Mouse (Mus musculus): ENCODE measurements at regions not wholly inside any gene's neighbourhood (a gene's known extent, or its start where the extent isn't known, plus 50 kb on each side); places are given as distances from the start of the nearest gene placed in this dataset.
"Not testable (repeated sequence)": the region's sequence is repeated elsewhere in the genome, so short reads cannot be mapped to it uniquely, and the experiment has no call there.

DNA sequence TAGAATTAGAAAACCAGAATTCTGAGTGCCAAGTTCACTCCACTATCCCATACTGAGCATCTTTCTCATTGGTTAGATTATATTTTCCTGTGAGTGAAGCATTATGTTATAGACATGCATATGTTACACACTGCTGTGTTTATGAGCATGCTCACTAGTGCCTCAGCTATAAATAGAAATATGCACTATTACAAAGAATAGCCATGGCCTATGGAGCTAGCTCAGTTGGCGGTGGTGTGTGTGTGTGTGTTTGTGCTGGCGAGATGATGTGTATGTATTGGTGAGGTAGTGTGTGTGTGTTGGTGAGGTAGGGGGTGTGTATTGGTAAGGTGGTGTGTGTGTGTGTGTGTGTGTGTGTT, 106.2 kb downstream of the Sec31a start:
- no peak for DNase-seq

DNA sequence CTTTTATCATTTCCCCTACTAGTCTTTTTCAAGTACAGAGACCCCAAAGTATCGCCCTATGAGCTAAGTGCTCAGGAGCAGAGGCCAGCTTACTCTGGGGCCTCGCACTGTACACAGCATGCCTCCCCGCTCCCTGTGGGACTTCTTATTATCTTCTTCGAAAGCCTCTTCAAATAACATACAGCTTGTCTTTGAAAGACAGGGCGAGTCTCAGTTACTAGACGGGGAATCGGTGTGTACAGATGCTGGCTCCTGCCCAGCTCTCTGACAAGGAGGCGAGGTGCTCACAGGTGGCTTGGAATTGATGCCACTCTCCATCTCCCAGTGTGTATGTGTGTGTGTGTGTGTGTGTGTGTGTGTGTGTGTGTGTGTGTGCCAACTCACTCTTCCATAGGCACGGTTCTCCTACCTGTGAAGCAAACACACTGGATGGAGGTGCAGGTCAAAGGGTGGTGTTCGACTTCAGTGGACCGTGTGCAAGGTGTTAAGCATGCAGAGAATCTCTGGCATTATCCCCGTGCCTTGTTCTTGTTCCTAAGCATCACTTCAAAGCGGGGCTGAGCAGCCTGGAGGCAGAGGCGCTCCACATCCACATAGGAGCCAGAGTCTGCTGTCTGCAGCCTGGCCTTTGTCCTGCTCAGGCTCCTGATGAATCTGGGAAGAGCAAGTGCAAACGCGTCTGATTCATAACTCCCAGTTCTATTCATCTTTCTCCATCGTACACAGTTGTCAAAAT, 106.8 kb downstream of the Sec31a start:
- DNase-seq, result no peak

DNA sequence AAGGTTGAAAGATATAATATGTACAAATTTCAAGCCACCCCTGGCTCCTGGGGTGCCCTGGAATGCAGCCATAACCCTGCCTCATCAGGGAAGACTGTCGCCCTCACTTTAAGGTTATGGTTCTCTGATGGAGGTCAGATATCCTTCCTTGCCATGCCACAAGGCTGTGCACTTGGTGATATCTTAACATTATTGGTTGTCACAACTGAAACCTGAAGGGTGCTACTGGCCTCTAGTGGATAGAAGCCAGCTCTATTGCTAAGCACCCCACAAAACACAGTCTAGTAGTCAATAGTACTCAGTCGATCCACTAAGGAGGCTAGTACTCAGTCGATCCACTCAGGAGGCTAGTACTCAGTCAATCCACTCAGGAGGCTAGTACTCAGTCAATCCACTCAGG, 111.6 kb downstream of the Sec31a start:
- DNase-seq, result peak; percentile 26 to 39

DNA sequence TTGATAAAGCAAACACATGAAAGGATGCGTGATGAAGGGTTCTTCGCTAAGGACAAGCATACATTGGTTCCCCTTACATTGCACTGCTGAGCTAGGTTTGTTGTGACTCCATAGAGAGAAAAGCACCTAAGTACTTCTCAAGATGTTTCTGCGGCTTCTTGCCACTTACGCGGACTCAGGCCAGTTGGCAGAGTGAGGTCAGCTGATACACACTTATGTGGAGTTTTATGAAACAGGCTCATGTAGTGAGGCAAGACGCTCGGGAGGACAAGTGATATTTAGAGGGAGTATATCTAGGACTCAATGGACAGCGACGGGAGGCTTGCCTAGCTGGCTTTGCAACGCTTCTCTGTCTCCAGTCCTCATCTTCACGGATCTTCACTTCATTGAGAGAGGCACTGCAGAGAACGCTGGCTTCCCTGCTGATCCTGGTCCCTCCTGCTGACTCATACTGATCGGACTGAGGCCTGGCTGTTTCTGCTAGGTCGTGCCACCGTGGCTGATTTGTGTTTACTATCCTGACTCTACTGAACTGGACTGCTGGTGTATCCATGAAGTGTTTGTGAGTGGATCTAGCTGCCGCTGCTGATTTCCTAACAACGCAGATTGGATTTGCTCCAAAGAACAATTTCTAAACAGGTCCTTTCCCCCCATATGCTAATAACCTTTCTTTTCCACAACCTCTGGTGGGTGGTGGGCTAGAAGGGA, 113.8 kb downstream of the Sec31a start:
- no peak for DNase-seq

DNA sequence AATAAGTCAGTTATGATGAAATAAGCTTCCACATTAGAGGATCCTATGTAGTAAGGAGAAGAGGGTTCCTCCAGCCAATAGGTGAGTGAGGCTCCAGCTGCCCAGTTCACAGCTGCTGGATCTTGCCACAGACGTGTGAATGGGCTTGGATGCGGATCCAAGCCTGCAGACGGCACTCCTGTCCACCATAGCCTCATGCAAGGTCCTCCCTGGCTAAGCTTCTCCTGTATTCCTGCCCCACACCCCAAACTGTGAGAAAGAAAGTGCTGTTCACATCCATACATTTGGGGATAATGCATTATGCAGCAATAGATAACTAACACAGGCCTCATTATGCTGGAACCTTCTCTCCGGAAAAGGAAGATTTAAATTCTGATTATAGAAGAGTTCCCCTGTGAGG, 116.9 kb downstream of the Sec31a start:
- no peak for DNase-seq

DNA sequence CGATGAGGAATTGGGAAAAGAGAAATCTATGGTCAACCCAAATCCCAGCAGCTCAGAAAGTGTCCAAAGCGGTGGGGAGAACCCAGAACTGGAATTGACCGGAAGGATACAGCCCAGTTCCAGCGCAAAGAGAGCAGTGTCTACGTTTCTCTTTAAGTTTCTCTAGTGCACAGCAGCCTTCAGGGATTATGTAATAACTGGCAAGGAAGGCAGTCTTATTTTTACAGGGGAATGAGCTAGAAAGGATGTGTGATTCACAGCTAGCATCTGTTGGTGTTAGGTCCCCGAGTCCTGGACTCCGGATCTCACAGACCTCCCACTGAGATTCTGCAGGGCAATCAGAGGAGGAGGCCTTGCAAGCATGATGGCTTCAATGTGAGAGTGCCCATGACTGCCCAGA, 121.8 kb downstream of the Sec31a start:
- DNase-seq, result no peak

DNA sequence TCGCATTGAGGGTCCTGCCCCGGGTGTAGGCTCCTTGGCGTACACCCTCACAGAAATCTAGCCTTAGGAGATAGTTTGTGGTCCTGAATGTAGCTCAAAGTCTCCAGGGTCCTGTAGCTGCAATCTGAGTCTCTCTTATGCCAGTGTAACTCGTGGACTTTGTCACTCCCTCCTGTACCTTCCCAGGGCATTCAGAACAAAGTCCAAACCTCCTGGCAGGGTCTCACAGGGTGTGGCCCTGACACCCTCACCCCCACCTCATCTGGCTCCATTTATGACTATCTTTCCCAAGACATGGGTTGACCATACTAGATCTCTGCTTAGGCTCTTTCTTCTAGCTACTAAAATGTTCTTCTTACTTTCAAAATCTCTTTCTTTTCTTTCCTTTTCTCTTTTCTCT, 120.6 kb upstream of the Tmem150c start:
- DNase-seq, result no peak

DNA sequence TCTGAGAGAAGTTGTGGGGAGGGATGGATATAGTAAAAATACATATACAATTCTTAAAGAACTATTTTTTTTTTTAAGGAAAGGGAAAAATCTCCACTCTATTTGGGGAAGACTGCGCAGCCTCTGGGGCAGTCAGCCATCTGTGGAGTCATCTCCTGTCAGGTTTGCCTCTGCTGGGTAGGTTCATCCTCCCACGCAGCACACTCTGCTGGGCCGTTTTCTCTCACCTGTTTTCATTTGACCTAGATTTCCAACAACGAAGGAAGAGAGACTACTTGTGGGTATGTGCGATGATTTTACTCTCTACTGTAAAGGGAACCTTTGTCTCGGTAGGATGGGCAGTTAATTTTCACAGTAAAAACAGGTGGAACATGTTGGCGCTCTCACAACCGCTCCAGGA, 119.9 kb upstream of the Tmem150c start:
- DNase-seq, result no peak

DNA sequence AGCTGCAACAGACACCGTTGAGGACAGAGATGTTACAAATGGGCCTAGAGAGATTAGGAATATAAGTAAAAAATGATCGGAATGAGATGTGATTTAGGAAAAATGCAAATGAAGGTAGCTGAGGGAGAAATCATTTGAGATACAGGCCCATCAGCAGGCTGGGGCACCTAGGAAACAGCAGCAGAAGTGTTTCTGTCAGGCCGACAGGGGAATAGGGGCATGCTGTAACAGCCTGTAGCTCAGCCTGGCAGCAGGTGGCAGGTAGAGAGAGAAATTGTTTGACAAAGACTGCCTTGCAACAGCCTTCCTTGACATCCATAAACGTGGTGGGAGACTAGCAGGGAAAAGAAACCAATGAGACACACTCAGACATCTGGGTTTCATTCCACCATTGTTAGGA, 115.1 kb upstream of the Tmem150c start:
- no peak for DNase-seq

DNA sequence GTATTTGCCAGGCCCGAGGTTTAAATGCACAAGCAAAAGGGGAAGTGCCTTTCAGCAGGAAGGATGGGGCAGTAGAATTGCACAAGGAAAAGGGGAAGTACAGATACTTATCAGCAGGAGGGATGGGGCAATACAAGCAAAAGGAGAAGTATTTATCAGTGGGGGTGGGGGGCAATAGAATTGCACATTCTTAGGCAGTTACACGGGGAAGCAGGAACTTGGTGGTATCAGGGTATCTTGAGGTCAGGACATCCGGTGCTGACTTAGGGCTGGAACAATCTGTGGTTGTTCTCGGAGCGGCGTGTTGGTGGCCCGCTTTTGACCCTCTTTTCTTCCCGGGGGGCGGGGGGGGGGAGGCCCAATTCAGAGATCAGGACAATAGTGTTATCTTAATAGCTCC, 112.4 kb upstream of the Tmem150c start:
- not testable (repeated sequence) for DNase-seq

DNA sequence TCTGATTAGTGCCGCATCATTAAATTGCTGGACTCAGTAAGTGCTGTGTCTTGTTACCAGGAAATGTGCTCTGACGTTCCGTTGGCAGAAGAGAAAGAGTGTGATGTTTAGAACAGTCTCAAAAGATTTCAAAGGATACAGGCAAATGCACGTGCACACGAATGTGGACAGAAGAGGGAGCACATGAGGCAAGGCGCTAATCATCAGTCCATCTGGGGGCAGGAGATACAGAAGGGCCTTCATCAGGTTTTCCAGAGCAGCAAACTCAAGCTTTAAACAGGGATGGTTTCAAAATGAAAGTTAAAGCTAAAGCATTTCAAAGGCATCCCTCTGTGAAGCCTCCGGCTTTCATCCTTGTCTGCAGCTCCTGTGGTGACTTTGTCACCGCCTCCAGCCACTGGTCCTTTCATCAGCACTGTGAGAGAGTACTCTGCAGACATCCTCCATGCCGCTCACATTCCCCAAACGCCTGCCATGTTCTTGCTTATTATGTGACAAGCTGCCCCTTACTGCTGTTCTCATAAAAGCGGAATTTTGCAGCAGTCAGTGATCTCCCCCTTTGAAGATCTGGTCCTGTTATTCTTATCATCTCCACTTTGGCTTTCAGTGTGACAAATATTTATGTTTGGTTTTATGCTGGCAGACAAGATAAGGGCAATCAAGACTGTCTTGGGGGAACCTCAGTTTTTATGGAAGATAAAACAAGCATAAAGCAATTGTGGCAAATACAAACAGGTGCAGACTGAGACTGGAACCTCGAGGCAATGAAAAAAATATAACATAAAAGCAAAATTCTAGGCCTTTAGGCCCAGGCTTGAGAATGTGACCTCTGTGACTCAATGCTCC, 111.5 kb upstream of the Tmem150c start:
- DNase-seq, result no peak

DNA sequence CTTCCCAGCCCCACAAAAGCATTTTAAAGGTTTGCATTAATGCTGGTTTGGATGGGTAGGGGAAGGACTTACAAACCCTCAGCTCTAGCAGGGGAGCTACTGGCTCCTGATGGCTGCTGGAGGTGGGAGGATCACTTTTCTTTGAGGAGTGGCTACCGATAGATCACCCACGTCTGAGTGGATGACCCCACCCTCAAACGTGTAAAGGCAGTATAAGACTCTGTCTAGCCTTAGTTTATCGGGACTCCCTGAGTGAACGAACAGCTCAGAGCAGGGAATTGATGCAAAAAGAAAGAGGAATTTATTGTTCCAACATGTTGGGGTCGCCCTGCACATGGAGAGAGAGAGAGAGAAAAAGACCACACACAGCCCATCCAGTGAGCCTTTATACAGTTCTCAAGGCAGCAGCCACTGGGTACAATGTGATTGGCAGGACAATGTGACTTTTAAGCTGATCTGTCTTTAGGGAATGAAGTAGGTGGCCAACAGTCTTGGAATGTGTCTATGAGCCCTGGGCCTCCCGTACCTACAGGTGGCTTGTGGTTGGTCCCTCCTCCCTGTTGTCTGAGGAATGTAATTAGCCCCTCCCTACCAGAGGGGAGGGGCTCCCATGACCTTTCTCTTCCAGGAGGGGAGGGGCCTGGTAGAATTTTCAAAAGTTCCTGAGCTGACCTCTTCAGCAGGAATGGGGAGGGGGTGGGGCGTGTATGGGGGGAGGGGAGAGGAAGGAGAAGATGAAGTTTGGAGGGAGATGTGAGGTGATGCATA, 108.7 kb upstream of the Tmem150c start:
- no peak for DNase-seq

DNA sequence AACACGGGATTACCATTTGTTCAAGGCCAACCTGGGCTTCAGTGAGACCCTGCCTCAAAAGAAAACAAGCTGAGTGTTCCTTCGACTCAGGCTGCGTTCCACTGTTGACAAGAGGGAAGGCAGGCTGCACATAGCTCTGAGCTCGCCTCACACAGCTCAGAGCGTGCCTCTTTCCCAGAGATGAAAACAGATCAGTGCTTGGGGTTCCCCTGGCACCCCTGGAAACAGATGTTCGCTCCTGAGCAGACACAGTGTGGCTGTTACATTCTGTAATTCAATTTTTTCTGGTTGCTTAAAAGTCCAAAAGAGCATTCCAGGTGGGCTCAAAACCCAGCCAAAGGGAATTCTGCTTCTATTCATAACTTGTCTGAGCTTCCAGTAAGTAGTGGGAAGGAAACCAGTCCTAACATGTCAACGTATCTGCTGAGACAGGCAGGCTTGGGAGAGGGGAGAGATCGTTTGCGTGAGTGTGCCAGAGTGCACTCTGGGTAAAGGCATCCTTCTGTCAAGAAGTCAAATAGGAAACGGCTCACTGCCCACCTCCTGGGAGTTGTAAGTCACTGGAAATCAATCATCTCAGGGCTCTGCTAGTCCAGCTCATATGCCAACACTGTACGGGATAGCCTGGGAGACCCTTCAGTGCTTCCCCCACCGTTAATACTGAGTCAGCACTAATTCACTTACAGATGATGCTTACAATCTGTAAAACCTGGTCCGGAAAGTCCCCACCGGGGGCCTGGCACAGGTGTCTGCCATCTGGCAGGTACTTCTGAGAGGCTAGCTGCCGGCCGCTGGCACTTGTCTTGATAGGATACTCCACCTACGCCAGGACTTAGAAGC, 107.3 kb upstream of the Tmem150c start:
- DNase-seq, result peak in 1 of 2 experiments; percentile 19

DNA sequence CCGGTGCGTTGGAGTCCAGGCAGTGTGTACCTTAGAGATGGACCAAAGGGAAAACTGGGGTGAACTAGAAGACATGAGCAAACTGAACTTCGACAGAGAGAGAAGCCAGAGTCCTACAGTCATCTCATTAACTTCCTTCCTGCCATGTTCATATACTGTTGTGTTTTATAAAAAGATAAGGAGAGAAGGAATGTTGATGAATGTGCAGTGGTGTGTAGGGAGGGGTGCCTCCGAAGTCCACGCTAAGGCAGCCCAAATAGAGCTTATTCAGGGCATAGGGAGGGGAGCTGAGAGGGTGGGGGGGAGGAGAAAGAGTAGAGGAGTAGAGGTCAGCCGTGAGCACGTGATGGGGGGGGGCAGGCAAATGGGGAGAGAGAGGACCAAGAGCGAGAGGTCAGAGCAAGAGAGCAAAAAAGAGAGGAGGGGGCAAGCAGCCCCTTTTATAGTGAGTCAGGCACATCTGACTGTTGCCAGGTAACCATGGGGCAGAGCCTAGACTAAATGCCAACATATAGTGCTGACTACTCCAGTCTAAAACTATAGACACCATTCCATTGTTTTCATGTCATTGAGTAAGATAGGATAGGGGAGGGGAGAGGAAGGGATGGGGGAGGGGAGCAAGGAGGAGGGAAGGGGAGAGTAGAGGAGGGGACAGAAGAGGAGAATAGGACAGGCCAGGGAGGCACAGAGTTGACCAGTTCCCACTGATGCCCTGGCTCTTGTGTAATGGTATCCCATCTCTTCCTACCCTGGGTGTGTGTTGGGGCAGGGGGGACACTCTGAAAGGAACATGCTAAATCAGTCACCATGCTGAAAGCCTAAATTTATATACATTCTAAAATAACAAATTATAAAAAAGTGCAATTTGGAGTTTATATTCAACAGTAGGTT, 100.4 kb upstream of the Tmem150c start:
- peak in 1 of 2 experiments; percentile 12 for DNase-seq

DNA sequence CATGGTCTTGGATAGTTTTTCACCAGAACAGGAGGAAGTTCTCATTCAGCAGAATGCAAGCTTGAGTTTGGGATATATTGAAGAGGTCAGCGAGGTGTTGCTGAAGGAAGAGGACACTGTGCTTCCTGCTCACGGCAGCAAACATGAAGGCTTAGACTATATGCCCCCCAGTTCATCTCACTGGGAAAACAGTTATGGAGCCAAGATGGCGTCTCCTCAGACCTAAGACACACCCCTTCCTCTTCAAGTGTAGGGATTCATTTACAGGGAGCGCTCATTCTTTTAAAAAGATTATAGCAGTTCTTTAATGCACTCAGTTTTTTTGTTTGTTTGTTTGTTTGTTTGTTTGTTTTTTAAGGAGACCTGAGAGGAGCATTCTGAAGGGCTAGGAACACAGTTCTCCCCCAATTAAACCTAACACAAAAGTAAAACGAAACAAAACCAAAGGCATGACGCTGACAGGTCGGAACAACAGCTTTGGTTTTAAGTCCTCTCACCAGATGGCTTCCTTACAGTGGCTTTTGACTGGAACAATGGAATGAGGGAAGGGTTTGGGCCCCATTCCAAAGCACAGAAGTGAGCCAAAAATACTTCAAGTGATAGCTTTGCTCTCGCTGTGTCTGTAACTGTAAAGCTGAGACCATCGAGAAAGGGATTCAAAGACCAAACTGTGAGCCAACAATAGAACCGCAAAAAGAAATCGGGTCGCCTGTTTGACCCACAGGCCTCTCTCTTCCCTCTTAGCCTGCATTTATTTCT, 99.5 kb upstream of the Tmem150c start:
- peak; percentile 71 to 80 for DNase-seq

DNA sequence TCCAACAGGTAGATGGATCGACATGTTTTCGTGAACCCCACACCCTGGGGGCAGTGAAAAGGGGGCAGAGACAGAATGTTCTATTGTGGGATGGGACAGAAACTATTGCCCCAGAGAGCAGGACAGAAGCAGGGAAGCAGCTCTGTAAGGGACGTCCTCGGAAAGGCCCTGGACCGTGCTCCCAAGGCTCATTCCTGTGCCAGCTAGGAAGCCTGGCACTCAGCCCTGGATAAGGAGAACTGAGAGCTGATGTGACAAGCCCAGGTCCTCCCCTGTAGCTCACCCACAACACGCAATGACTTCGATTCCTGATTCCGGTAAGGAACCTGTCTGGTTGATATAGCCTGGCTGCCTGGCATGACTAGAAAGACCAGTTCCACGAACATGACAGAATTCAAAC, 95.7 kb upstream of the Tmem150c start:
- DNase-seq, result no peak

DNA sequence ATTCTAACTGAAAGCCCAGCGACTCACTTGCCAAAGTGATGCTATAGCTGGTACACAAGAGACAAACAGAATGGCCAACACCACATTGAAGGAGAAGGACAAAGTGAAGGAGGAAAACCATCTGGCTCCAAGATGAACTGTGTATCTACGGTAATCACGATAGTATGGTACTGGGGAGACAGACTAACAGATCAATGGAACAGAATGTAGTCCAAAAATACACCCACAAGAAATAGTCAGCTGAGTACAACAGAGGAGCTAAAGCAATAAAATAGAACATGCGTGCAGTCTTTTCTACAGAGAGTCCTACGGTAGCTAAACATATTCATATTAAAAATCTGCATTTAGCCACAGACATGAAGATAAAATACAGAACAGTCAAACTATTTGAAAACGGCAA, 92.4 kb upstream of the Tmem150c start:
- DNase-seq, result no peak

DNA sequence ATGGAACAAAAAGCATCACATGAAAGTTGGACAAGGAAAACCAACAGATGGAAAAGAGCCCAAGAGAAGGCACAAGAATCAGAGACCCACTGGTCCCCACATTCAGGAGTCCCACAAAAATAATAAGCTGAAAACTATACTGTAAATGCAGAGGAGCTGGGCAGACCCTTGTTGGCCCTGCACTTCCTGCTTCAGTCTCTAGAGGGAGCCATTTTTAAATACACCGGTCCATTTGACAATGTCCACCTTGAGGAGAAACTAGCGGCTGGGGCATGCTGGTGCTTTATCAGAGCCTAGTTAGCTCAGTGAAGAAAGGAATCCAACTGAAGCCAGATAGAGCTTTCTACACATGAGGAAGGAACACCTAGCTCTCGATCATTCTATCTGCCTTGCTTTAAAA, 90.1 kb upstream of the Tmem150c start:
- DNase-seq, result peak in 1 of 2 experiments; percentile 27

DNA sequence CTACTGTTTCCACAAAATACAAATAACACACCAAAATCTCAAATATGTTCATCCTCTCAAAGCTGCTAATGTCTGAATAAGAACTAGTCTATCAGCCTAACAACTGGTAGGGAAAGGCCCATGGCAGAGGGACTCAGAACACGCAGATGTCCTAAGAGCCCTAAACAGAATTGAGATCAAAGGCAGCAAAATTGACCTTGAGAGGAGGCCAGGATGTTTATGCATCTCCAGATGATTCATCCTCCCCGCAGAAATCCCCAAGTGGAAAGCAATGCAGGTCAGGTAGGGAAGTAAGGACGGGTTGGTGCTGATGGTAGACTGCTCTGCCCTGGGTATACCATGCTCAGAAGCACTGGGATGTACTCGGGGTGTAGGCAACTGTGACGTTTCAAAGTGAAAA, 89.0 kb upstream of the Tmem150c start:
- no peak for DNase-seq

DNA sequence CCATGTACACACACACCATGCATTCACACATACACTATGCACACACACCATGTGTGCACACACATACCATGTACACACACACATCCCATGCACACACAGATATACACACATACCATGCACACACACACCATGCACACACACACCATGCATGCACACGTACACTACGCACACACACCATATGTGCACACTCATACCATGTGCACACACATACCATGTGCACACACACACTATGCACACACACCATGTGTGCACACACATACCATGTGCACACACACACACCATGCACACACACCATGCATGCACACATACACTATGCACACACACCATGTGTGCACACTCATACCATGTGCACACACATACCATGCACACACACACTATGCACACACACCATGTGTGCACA, 87.1 kb upstream of the Tmem150c start:
- no peak for DNase-seq
